Mouse (Mus musculus): ENCODE data around the gene Nrarp.

Nrarp gene

GRCm38 (mm10) chr2:25229582-25229981 lies 49.0 kb downstream of the Nrarp start:
- no peak for DNase-seq

- no peak for DNase-seq
Measured at GRCm38 (mm10) chr2:25230581-25230980, 50.0 kb downstream of the Nrarp start.

DNA sequence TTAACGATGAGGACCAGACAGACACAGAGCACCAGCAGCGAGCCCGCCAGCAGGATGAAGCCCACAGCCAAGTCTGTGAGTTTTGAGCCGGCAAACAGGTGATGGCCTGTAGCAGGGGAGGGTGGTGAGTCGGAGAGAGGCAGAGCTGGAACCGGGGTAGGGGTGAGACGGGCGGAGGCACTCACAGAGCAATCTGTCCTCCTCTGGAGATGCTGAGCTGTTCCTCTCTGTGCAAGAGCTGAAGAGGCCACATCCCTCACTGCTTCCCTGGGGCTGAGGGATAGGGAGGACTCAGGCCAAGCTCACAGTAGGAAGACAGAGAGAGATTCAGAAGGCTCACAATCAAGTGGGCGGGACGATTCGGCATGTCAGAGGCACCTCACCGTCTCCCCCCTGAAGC lies 50.5 kb downstream of the Nrarp start:
- DNase-seq, result no peak

All from thymus, adult 18-20 months (tissue).